Mouse (Mus musculus) myocyte (in vitro differentiated cells): ENCODE data around the gene Rbfox1. TPM values are rescaled to one million over a fixed set of nuclear protein-coding genes. Genes with fewer than 3 reads are reported as not detected.

Source experiments
- H3K27me3 ChIP-seq: one replicate; pipeline ENCODE4 v1.6.1; 2011; ENCODE audit not compliant: control insufficient read depth, insufficient read depth, insufficient read length
- H3K36me3 ChIP-seq: one replicate; pipeline ENCODE4 v1.6.1; 2011; ENCODE audit not compliant: control insufficient read depth, insufficient read depth
- H3K4me2 ChIP-seq: one replicate; pipeline ENCODE4 v1.6.1; 2011; ENCODE audit warnings: low read depth, control low read depth
- H3K4me3 ChIP-seq: one replicate; pipeline ENCODE4 v1.5.1; 2011; ENCODE audit warnings: mild to moderate bottlenecking, control low read depth, moderate library complexity
- H3K79me2 ChIP-seq: one replicate; pipeline ENCODE4 v1.6.1; 2011; ENCODE audit not compliant: control insufficient read depth, insufficient read depth
- H3ac ChIP-seq: one replicate; pipeline ENCODE4 v1.6.1; 2011; ENCODE audit not compliant: control insufficient read depth, insufficient read length
- CEBPB ChIP-seq: IDR thresholded peaks from 2 replicates; pipeline ENCODE4 v1.6.1; 2011; ENCODE audit warnings: mild to moderate bottlenecking, moderate library complexity; ENCODE audit not compliant: poor library complexity, insufficient read depth, severe bottlenecking
- E2F4 ChIP-seq: IDR thresholded peaks from one replicate; pipeline ENCODE4 v1.6.1; 2011; ENCODE audit warnings: mild to moderate bottlenecking, control low read depth, moderate library complexity; ENCODE audit not compliant: insufficient read depth
- MAX ChIP-seq: IDR thresholded peaks from one replicate; pipeline ENCODE4 v1.6.1; 2011; ENCODE audit warnings: low read depth, mild to moderate bottlenecking, control low read depth
- MYOD1 ChIP-seq, 3 experiments: IDR thresholded peaks; one replicate each; pipeline ENCODE4 v1.6.1; 2011; ENCODE audit warnings: control low read depth in 2 of 3, low read depth in 2 of 3, mild to moderate bottlenecking in 2 of 3, moderate library complexity in 1 of 3; ENCODE audit not compliant: insufficient read length in 2 of 3, control insufficient read depth in 1 of 3
- MYOG ChIP-seq, 3 experiments: IDR thresholded peaks; one replicate each; pipeline ENCODE4 v1.6.1; 2011; ENCODE audit warnings: control low read depth in 2 of 3, low read depth in 2 of 3, mild to moderate bottlenecking in 2 of 3; ENCODE audit not compliant: insufficient read length in 2 of 3, control insufficient read depth in 1 of 3, insufficient read depth in 1 of 3
- POLR2A ChIP-seq: IDR thresholded peaks from one replicate; pipeline ENCODE4 v1.6.1; 2011; ENCODE audit warnings: low read depth, mild to moderate bottlenecking, control low read depth, moderate library complexity; ENCODE audit not compliant: insufficient read length
- POLR2AphosphoS2 ChIP-seq: IDR thresholded peaks from one replicate; pipeline ENCODE4 v1.6.1; 2011; ENCODE audit warnings: low read depth, control low read depth; ENCODE audit not compliant: insufficient read length
- REST ChIP-seq: IDR thresholded peaks from one replicate; pipeline ENCODE4 v1.6.1; 2011; ENCODE audit warnings: mild to moderate bottlenecking, control low read depth, moderate library complexity; ENCODE audit not compliant: insufficient read depth, insufficient read length
- SRF ChIP-seq: IDR thresholded peaks from one replicate; pipeline ENCODE4 v1.6.1; 2011; ENCODE audit warnings: low read depth; ENCODE audit not compliant: control insufficient read depth, insufficient read length
- TCF12 ChIP-seq: IDR thresholded peaks from one replicate; pipeline ENCODE4 v1.6.1; 2011; ENCODE audit warnings: mild to moderate bottlenecking, control low read depth; ENCODE audit not compliant: poor library complexity, insufficient read depth, severe bottlenecking
- TCF3 ChIP-seq: IDR thresholded peaks from one replicate; pipeline ENCODE4 v1.6.1; 2011; ENCODE audit warnings: low read depth, control low read depth; ENCODE audit not compliant: insufficient read length
- USF1 ChIP-seq: IDR thresholded peaks from one replicate; pipeline ENCODE4 v1.6.1; 2011; ENCODE audit warnings: low read depth, mild to moderate bottlenecking, control low read depth, moderate library complexity
- polyA plus RNA-seq: library from polyadenylated mRNA; unstranded; fragments of >200 nt; fragmentation: generic; extraction: Trizol; gene quantifications from one replicate; pipeline ENCODE4 v1.2.1, GENCODE M21; 2012; ENCODE audit warnings: missing spikeins

The Rbfox1 gene
- polyA plus RNA-seq, 1 experiment, result 8.3 TPM

DNA sequence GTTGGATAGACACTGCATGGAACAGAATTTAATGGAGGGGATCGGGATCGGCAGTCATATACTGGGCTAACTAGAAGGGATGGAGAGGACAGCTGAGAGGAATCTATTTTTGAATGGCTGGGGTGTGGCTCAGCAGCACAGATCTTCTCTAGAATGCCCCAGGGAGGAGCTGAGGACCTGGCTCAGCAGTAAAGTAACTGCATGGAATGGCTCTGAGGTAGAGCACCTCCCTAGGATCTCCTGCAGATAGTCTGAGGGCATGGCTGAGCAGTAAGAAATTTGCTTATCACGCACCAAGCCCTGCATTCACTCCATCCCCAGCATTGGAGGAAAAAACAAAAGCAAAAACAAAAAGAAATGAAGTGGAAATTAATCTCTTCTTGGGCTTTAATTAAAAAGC lies 225.0 kb downstream of the Rbfox1 start:
- H3K4me2 ChIP-seq, result no peak overlapping the region
- no peaks in the 10 kb centered on the region for H3K36me3 ChIP-seq
- TF ChIP-seq TCF12, result no peak
- no peak for TF ChIP-seq CEBPB
- TF ChIP-seq E2F4, result no peak
- TF ChIP-seq REST, result no peak
- TF ChIP-seq MYOD1 (IDR thresholded peaks at IDR 0.05; ENCODE audit: control insufficient read depth in 1 of 3, insufficient read length in 2 of 3, low read depth in 2 of 3), result no peak
- no peak for TF ChIP-seq TCF3
- no peak for TF ChIP-seq POLR2A
- TF ChIP-seq POLR2AphosphoS2, result no peak
- no peak for TF ChIP-seq USF1
- TF ChIP-seq MAX, result no peak
- no peaks in the 10 kb centered on the region for H3K27me3 ChIP-seq
- H3ac ChIP-seq, result no peak overlapping the region
- H3K79me2 ChIP-seq, result no peaks in the 10 kb centered on the region
- no peak overlapping the region for H3K4me3 ChIP-seq

DNA sequence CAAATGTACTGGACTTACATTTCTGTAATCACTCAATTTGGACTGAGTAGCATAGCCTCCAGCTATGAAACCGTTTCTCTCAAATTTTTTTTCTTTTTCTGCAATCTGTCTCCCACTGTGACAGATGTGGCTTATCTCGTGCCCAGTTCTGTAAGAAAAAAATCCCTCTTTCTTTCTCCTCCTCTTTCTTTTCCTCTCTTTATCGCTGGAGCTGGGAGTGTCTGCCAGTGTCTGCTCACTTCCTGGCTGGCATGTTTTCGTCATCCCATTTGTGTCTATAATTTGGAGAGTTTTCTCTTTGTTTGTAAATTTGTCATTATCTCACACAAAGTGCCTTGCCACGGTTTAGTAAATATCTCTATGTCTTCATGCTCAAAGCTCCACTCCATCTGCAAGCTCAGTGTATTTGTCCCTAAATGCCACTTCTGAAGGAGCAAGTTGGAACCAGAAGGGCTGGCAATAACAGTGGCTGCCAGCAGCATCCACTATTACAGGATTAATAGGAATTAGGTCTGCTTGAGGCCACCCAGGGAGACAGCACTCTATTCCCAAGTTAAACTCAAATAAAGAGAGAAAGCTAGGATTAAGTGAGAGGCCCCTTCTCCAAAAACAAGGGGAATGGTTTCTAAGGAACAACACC lies 228.8 kb downstream of the Rbfox1 start:
- Histone ChIP-seq H3K4me2 (no peak overlapping the region), H3K36me3 (no peaks in the 10 kb centered on the region), H3ac (no peak overlapping the region), H3K4me3 (no peak overlapping the region), H3K79me2 (no peaks in the 10 kb centered on the region), H3K27me3 (no peaks in the 10 kb centered on the region)
- TF ChIP-seq SRF, result no peak
- TF ChIP-seq USF1, result no peak
- TF ChIP-seq TCF3, result no peak
- no peak for TF ChIP-seq MAX
- no peak for TF ChIP-seq POLR2A
- no peak for TF ChIP-seq POLR2AphosphoS2
- no peak for TF ChIP-seq CEBPB
- no peak for TF ChIP-seq MYOG (IDR thresholded peaks at IDR 0.05; ENCODE audit: control insufficient read depth in 1 of 3, insufficient read depth in 1 of 3, insufficient read length in 2 of 3, low read depth in 2 of 3)
- no peak for TF ChIP-seq TCF12
- TF ChIP-seq REST, result no peak
- no peak for TF ChIP-seq MYOD1 (IDR thresholded peaks at IDR 0.05; ENCODE audit: control insufficient read depth in 1 of 3, insufficient read length in 2 of 3, low read depth in 2 of 3)
- TF ChIP-seq E2F4, result no peak

DNA sequence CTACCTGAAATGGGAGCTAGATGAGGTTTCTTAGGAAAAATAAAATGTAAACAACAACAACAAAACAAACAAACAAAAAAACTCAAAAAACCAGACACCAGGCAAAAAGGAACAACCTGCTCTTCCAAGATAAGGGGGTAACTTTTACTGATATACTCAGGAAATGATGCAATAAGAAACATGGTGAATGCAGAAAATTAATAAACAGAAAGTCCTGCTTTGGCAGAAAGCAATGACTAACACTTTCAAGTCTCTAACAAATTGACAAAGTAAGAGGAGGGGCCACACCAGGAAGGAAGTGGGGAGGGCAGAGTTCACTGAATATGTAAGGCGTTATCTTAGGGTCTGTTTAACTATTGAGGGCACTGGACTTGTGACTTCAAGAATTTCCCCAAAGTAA lies 234.3 kb downstream of the Rbfox1 start:
- no peak for TF ChIP-seq E2F4
- TF ChIP-seq POLR2AphosphoS2, result no peak
- no peak for TF ChIP-seq TCF3
- TF ChIP-seq SRF, result no peak
- TF ChIP-seq TCF12, result no peak
- no peak for TF ChIP-seq POLR2A
- no peak for TF ChIP-seq REST
- TF ChIP-seq CEBPB, result no peak
- no peak for TF ChIP-seq USF1
- no peak for TF ChIP-seq MYOG (IDR thresholded peaks at IDR 0.05; ENCODE audit: control insufficient read depth in 1 of 3, insufficient read depth in 1 of 3, insufficient read length in 2 of 3, low read depth in 2 of 3)
- no peak for TF ChIP-seq MAX
- TF ChIP-seq MYOD1 (IDR thresholded peaks at IDR 0.05; ENCODE audit: control insufficient read depth in 1 of 3, insufficient read length in 2 of 3, low read depth in 2 of 3), result no peak
- Histone ChIP-seq H3K4me3 (no peak overlapping the region), H3K36me3 (no peaks in the 10 kb centered on the region), H3K79me2 (no peaks in the 10 kb centered on the region), H3ac (no peak overlapping the region), H3K27me3 (no peaks in the 10 kb centered on the region), H3K4me2 (no peak overlapping the region)

DNA sequence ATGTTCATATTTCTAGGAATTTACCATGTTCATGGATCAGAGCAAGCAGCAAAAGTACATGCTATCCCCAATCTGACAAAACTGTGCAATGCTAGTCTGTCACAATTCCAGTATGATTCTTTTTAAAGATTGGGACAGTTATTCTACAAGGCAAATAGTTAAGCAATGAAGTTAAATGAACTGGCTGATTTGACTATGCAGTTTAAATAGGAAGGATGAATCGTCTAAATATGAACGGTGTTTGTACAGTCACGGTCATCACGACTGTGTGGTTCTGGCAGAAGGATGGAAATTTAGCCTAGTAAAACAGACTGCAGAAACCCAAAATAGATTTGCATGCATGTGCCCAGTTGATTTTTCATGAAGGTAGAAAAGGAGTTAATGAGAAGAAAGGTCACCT lies 236.1 kb downstream of the Rbfox1 start:
- Histone ChIP-seq H3ac (no peak overlapping the region), H3K27me3 (no peaks in the 10 kb centered on the region), H3K4me3 (no peak overlapping the region), H3K36me3 (no peaks in the 10 kb centered on the region), H3K4me2 (no peak overlapping the region), H3K79me2 (no peaks in the 10 kb centered on the region)
- no peak for TF ChIP-seq POLR2AphosphoS2

DNA sequence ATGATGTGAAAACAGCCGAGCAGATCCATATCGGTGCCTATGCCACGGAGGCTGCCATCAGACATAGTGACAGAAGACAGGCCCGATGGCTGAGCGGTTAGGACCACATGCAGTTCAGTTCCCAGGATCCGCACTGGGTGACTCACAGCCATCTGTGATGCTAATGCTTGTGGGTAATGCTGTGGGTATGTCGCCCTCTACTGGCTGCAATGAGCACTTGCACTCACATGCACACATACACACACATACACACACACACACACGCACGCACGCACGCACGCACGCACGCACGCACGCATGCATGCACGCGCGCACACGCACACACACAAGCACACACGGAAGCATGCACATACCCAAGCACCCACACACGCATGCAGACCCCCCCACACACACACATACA lies 237.7 kb downstream of the Rbfox1 start:
- TF ChIP-seq MYOG (IDR thresholded peaks at IDR 0.05; ENCODE audit: control insufficient read depth in 1 of 3, insufficient read depth in 1 of 3, insufficient read length in 2 of 3, low read depth in 2 of 3), result no peak
- Histone ChIP-seq H3K27me3 (no peaks in the 10 kb centered on the region), H3K36me3 (no peaks in the 10 kb centered on the region), H3K4me3 (no peak overlapping the region), H3K4me2 (no peak overlapping the region), H3K79me2 (no peaks in the 10 kb centered on the region), H3ac (no peak overlapping the region)
